Mouse (Mus musculus): ENCODE measurements around the gene Mettl8. TPM values are rescaled to one million over a fixed set of nuclear protein-coding genes. Genes with fewer than 3 reads are reported as not detected.

Gene Mettl8
- total RNA-seq (2014; fragmentation: Nextera tagmentation) (43.4 and 53.5 TPM in 2 replicates), total RNA-seq (2017) (25.5 and 25.8 TPM in 2 replicates), polyA plus RNA-seq (2012) (28.7 and 40.8 TPM in 2 replicates)

GRCm38 (mm10) chr2:71055300-71056114, at the start of gene Mettl8, which contains the start of gene Dcaf17:
Gene Mettl8, minus strand, starts transcription at chr2:71055583.
Gene Dcaf17, plus strand, starts transcription at chr2:71055328.
- no peaks in the 10 kb centered on the region for H3K9me3 ChIP-seq (replicated peaks)
- H3K36me3 ChIP-seq (replicated peaks), result peaks cover 47% of the 10 kb centered on the region
- H3K4me3 ChIP-seq (ENCODE audit: low read depth, low read length), result peak within 1 kb of the TSS; percentile 97
- DNase-seq (ENCODE audit: low spot score), result peak; percentile 94
- peaks cover 16% of the 10 kb centered on the region for H3K4me1 ChIP-seq (ENCODE audit: insufficient read depth, low read depth, low read length)
- no peaks in the 10 kb centered on the region for H3K27me3 ChIP-seq (ENCODE audit: insufficient read depth, low read length)
- peak; percentile 90 for ATAC-seq (ENCODE audit: extremely low read depth, insufficient number of reproducible peaks, low FRiP score, poor library complexity, severe bottlenecking)
- TF ChIP-seq TAL1 (conservative IDR thresholded peaks at IDR 0.05; ENCODE audit: low read depth, low read length), result no peak
- TF ChIP-seq GATA1 (IDR thresholded peaks at IDR 0.05; ENCODE audit: borderline replicate concordance, low read length), result no peak
- TF ChIP-seq POLR2AphosphoS5 (IDR thresholded peaks at IDR 0.05; ENCODE audit: insufficient replicate concordance, low read depth, low read length), result no peak
- no peak for TF ChIP-seq CTCF (IDR thresholded peaks at IDR 0.05; ENCODE audit: low read depth, low read length)
- TF ChIP-seq GATA2 (IDR thresholded peaks at IDR 0.05; ENCODE audit: borderline replicate concordance, low read depth, low read length), result no peak

GRCm38 (mm10) chr2:71104696-71105095, 49.3 kb upstream of the Mettl8 start:
- peaks cover 4% of the 10 kb centered on the region for H3K27me3 ChIP-seq (ENCODE audit: insufficient read depth, low read length)
- no peaks in the 10 kb centered on the region for H3K9me3 ChIP-seq (replicated peaks)
- TF ChIP-seq GATA1 (IDR thresholded peaks at IDR 0.05; ENCODE audit: borderline replicate concordance, low read length) (no peak), POLR2AphosphoS5 (IDR thresholded peaks at IDR 0.05; ENCODE audit: insufficient replicate concordance, low read depth, low read length) (no peak), CTCF (IDR thresholded peaks at IDR 0.05; ENCODE audit: low read depth, low read length) (no peak), TAL1 (conservative IDR thresholded peaks at IDR 0.05; ENCODE audit: low read depth, low read length) (no peak), GATA2 (IDR thresholded peaks at IDR 0.05; ENCODE audit: borderline replicate concordance, low read depth, low read length) (no peak)
- H3K4me3 ChIP-seq (ENCODE audit: low read depth, low read length), result no peak overlapping the region
- no peak for DNase-seq (ENCODE audit: low spot score)
- peaks cover 10% of the 10 kb centered on the region for H3K36me3 ChIP-seq (replicated peaks)
- no peak for ATAC-seq (ENCODE audit: extremely low read depth, insufficient number of reproducible peaks, low FRiP score, poor library complexity, severe bottlenecking)
- no peaks in the 10 kb centered on the region for H3K4me1 ChIP-seq (ENCODE audit: insufficient read depth, low read depth, low read length)

- no peak overlapping the region for H3K4me3 ChIP-seq (ENCODE audit: low read depth, low read length)
- peaks cover 20% of the 10 kb centered on the region for H3K36me3 ChIP-seq (replicated peaks)
- ATAC-seq (ENCODE audit: extremely low read depth, insufficient number of reproducible peaks, low FRiP score, poor library complexity, severe bottlenecking) (no peak), DNase-seq (ENCODE audit: low spot score) (no peak)
- H3K4me1 ChIP-seq (ENCODE audit: insufficient read depth, low read depth, low read length), result no peaks in the 10 kb centered on the region
- no peaks in the 10 kb centered on the region for H3K9me3 ChIP-seq (replicated peaks)
- no peak for TF ChIP-seq GATA2 (IDR thresholded peaks at IDR 0.05; ENCODE audit: borderline replicate concordance, low read depth, low read length)
- TF ChIP-seq GATA1 (IDR thresholded peaks at IDR 0.05; ENCODE audit: borderline replicate concordance, low read length), result no peak
- TF ChIP-seq CTCF (IDR thresholded peaks at IDR 0.05; ENCODE audit: low read depth, low read length), result no peak
- TF ChIP-seq TAL1 (conservative IDR thresholded peaks at IDR 0.05; ENCODE audit: low read depth, low read length), result no peak
- TF ChIP-seq POLR2AphosphoS5 (IDR thresholded peaks at IDR 0.05; ENCODE audit: insufficient replicate concordance, low read depth, low read length), result no peak
- peaks cover 4% of the 10 kb centered on the region for H3K27me3 ChIP-seq (ENCODE audit: insufficient read depth, low read length)
Observed at GRCm38 (mm10) chr2:71103292-71103680, 47.9 kb upstream of the Mettl8 start.

GRCm38 (mm10) chr2:71102621-71103291, 47.4 kb upstream of the Mettl8 start:
- H3K4me3 ChIP-seq (ENCODE audit: low read depth, low read length), result no peak overlapping the region
- ATAC-seq (ENCODE audit: extremely low read depth, insufficient number of reproducible peaks, low FRiP score, poor library complexity, severe bottlenecking) (no peak), DNase-seq (ENCODE audit: low spot score) (no peak)
- H3K4me1 ChIP-seq (ENCODE audit: insufficient read depth, low read depth, low read length), result no peaks in the 10 kb centered on the region
- peaks cover 21% of the 10 kb centered on the region for H3K36me3 ChIP-seq (replicated peaks)
- H3K9me3 ChIP-seq (replicated peaks), result no peaks in the 10 kb centered on the region
- TF ChIP-seq GATA1 (IDR thresholded peaks at IDR 0.05; ENCODE audit: borderline replicate concordance, low read length) (no peak), GATA2 (IDR thresholded peaks at IDR 0.05; ENCODE audit: borderline replicate concordance, low read depth, low read length) (no peak), TAL1 (conservative IDR thresholded peaks at IDR 0.05; ENCODE audit: low read depth, low read length) (no peak), CTCF (IDR thresholded peaks at IDR 0.05; ENCODE audit: low read depth, low read length) (no peak), POLR2AphosphoS5 (IDR thresholded peaks at IDR 0.05; ENCODE audit: insufficient replicate concordance, low read depth, low read length) (no peak)
- H3K27me3 ChIP-seq (ENCODE audit: insufficient read depth, low read length), result peaks cover 4% of the 10 kb centered on the region

- no peaks in the 10 kb centered on the region for H3K9me3 ChIP-seq (replicated peaks)
- no peaks in the 10 kb centered on the region for H3K4me1 ChIP-seq (ENCODE audit: insufficient read depth, low read depth, low read length)
- H3K4me3 ChIP-seq (ENCODE audit: low read depth, low read length), result no peak overlapping the region
- no peaks in the 10 kb centered on the region for H3K27me3 ChIP-seq (ENCODE audit: insufficient read depth, low read length)
- DNase-seq (ENCODE audit: low spot score) (no peak), ATAC-seq (ENCODE audit: extremely low read depth, insufficient number of reproducible peaks, low FRiP score, poor library complexity, severe bottlenecking) (peak; percentile 85)
- H3K36me3 ChIP-seq (replicated peaks), result peaks cover 68% of the 10 kb centered on the region
- TF ChIP-seq POLR2AphosphoS5 (IDR thresholded peaks at IDR 0.05; ENCODE audit: insufficient replicate concordance, low read depth, low read length) (no peak), GATA2 (IDR thresholded peaks at IDR 0.05; ENCODE audit: borderline replicate concordance, low read depth, low read length) (no peak), CTCF (IDR thresholded peaks at IDR 0.05; ENCODE audit: low read depth, low read length) (no peak), TAL1 (conservative IDR thresholded peaks at IDR 0.05; ENCODE audit: low read depth, low read length) (no peak), GATA1 (IDR thresholded peaks at IDR 0.05; ENCODE audit: borderline replicate concordance, low read length) (no peak)
Observed at GRCm38 (mm10) chr2:71096170-71096569, 40.8 kb upstream of the Mettl8 start.

All from G1E (cell line).